Mouse (Mus musculus): ENCODE data around the gene Arsg. TPM values are rescaled to one million over a fixed set of nuclear protein-coding genes. Genes with fewer than 3 reads are reported as not detected.

Arsg gene
- polyA plus RNA-seq, 1 experiment: 0.51 TPM

- TF ChIP-seq MAX (IDR thresholded peaks at IDR 0.05) (no peak), FOSL1 (IDR thresholded peaks at IDR 0.05; ENCODE audit: insufficient read depth, low read length, poor library complexity, severe bottlenecking) (no peak), USF1 (IDR thresholded peaks at IDR 0.05; ENCODE audit: low read depth) (no peak)
- Histone ChIP-seq H3K79me3 (ENCODE audit: low read depth) (no peaks in the 10 kb centered on the region), H3ac (ENCODE audit: control insufficient read depth, insufficient read length, low read depth) (no peak overlapping the region), H3K36me3 (ENCODE audit: control insufficient read depth, insufficient read depth) (peaks cover 9% of the 10 kb centered on the region), H3K4me3 (ENCODE audit: insufficient read depth, poor library complexity, severe bottlenecking) (no peak overlapping the region), H3K79me2 (ENCODE audit: control insufficient read depth, insufficient read depth) (no peaks in the 10 kb centered on the region), H3K27me3 (ENCODE audit: control insufficient read depth, insufficient read depth, insufficient read length) (no peaks in the 10 kb centered on the region)
Observed at GRCm38 (mm10) chr11:109590012-109590411, 116.8 kb downstream of the Arsg start.

DNA sequence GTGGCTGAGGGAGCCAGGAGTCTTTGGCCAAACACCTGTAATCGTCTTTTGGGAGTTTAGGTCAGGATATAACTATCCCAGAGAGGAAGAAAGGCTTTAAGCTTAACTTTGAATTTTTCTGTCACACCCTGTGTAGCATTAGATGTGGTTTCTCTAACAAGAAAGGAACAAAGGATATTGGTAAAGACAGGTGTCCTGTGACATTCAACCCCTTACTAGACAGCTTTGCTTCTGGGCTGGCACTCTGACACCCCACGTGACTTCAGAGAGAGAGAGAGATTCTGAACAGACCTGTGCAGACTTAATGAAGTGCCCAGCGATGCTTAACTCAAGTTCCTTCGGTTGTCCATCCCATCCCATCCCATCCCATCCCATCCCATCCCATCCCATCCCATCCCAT is 118.3 kb downstream of the Arsg start:
- TF ChIP-seq FOSL1 (IDR thresholded peaks at IDR 0.05; ENCODE audit: insufficient read depth, low read length, poor library complexity, severe bottlenecking) (no peak), CTCF (IDR thresholded peaks at IDR 0.05; ENCODE audit: control insufficient read depth, insufficient read depth, insufficient read length) (no peak), MYOD1 (IDR thresholded peaks at IDR 0.05; ENCODE audit: control insufficient read depth, insufficient read length, low read depth) (no peak), USF1 (IDR thresholded peaks at IDR 0.05; ENCODE audit: low read depth) (no peak), MYOG (IDR thresholded peaks at IDR 0.05; ENCODE audit: control insufficient read depth, extremely low read depth, insufficient read length) (no peak), CEBPB (IDR thresholded peaks at IDR 0.05; ENCODE audit: low read depth) (no peak), MAX (IDR thresholded peaks at IDR 0.05) (no peak)

GRCm38 (mm10) chr11:109593200-109593981 is 120.2 kb downstream of the Arsg start:
- H3K27me3 ChIP-seq (ENCODE audit: control insufficient read depth, insufficient read depth, insufficient read length): no peaks in the 10 kb centered on the region
- H3K79me2 ChIP-seq (ENCODE audit: control insufficient read depth, insufficient read depth): no peaks in the 10 kb centered on the region
- no peak overlapping the region for H3ac ChIP-seq (ENCODE audit: control insufficient read depth, insufficient read length, low read depth)
- peaks cover 30% of the 10 kb centered on the region for H3K36me3 ChIP-seq (ENCODE audit: control insufficient read depth, insufficient read depth)
- H3K79me3 ChIP-seq (ENCODE audit: low read depth): no peaks in the 10 kb centered on the region
- no peak overlapping the region for H3K4me3 ChIP-seq (ENCODE audit: insufficient read depth, poor library complexity, severe bottlenecking)
- TF ChIP-seq MYOG (IDR thresholded peaks at IDR 0.05; ENCODE audit: control insufficient read depth, extremely low read depth, insufficient read length): no peak
- TF ChIP-seq CEBPB (IDR thresholded peaks at IDR 0.05; ENCODE audit: low read depth): no peak
- TF ChIP-seq FOSL1 (IDR thresholded peaks at IDR 0.05; ENCODE audit: insufficient read depth, low read length, poor library complexity, severe bottlenecking): no peak
- TF ChIP-seq CTCF (IDR thresholded peaks at IDR 0.05; ENCODE audit: control insufficient read depth, insufficient read depth, insufficient read length): no peak
- no peak for TF ChIP-seq USF1 (IDR thresholded peaks at IDR 0.05; ENCODE audit: low read depth)
- no peak for TF ChIP-seq MAX (IDR thresholded peaks at IDR 0.05)
- no peak for TF ChIP-seq MYOD1 (IDR thresholded peaks at IDR 0.05; ENCODE audit: control insufficient read depth, insufficient read length, low read depth)

More for the DNA sequence above, 118.3 kb downstream of the Arsg start:
- Histone ChIP-seq H3K27me3 (ENCODE audit: control insufficient read depth, insufficient read depth, insufficient read length) (no peaks in the 10 kb centered on the region), H3ac (ENCODE audit: control insufficient read depth, insufficient read length, low read depth) (no peak overlapping the region), H3K4me3 (ENCODE audit: insufficient read depth, poor library complexity, severe bottlenecking) (no peak overlapping the region), H3K36me3 (ENCODE audit: control insufficient read depth, insufficient read depth) (peaks cover 22% of the 10 kb centered on the region), H3K79me3 (ENCODE audit: low read depth) (no peaks in the 10 kb centered on the region), H3K79me2 (ENCODE audit: control insufficient read depth, insufficient read depth) (no peaks in the 10 kb centered on the region)

- H3K4me3 ChIP-seq (ENCODE audit: insufficient read depth, poor library complexity, severe bottlenecking): no peak overlapping the region
- no peaks in the 10 kb centered on the region for H3K79me2 ChIP-seq (ENCODE audit: control insufficient read depth, insufficient read depth)
- no peak overlapping the region for H3ac ChIP-seq (ENCODE audit: control insufficient read depth, insufficient read length, low read depth)
- H3K27me3 ChIP-seq (ENCODE audit: control insufficient read depth, insufficient read depth, insufficient read length): no peaks in the 10 kb centered on the region
- peaks cover 41% of the 10 kb centered on the region for H3K36me3 ChIP-seq (ENCODE audit: control insufficient read depth, insufficient read depth)
- TF ChIP-seq USF1 (IDR thresholded peaks at IDR 0.05; ENCODE audit: low read depth) (no peak), CTCF (IDR thresholded peaks at IDR 0.05; ENCODE audit: control insufficient read depth, insufficient read depth, insufficient read length) (no peak), CEBPB (IDR thresholded peaks at IDR 0.05; ENCODE audit: low read depth) (no peak), MAX (IDR thresholded peaks at IDR 0.05) (no peak), MYOG (IDR thresholded peaks at IDR 0.05; ENCODE audit: control insufficient read depth, extremely low read depth, insufficient read length) (no peak), MYOD1 (IDR thresholded peaks at IDR 0.05; ENCODE audit: control insufficient read depth, insufficient read length, low read depth) (no peak), FOSL1 (IDR thresholded peaks at IDR 0.05; ENCODE audit: insufficient read depth, low read length, poor library complexity, severe bottlenecking) (no peak)
- H3K79me3 ChIP-seq (ENCODE audit: low read depth): no peaks in the 10 kb centered on the region
Observed at GRCm38 (mm10) chr11:109594761-109595160, 121.6 kb downstream of the Arsg start.

GRCm38 (mm10) chr11:109598778-109599570 is 125.8 kb downstream of the Arsg start:
- Histone ChIP-seq H3K79me2 (ENCODE audit: control insufficient read depth, insufficient read depth) (no peaks in the 10 kb centered on the region), H3K36me3 (ENCODE audit: control insufficient read depth, insufficient read depth) (peaks cover 64% of the 10 kb centered on the region), H3K27me3 (ENCODE audit: control insufficient read depth, insufficient read depth, insufficient read length) (no peaks in the 10 kb centered on the region), H3ac (ENCODE audit: control insufficient read depth, insufficient read length, low read depth) (no peak overlapping the region), H3K79me3 (ENCODE audit: low read depth) (no peaks in the 10 kb centered on the region), H3K4me3 (ENCODE audit: insufficient read depth, poor library complexity, severe bottlenecking) (no peak overlapping the region)
- no peak for TF ChIP-seq FOSL1 (IDR thresholded peaks at IDR 0.05; ENCODE audit: insufficient read depth, low read length, poor library complexity, severe bottlenecking)
- TF ChIP-seq MAX (IDR thresholded peaks at IDR 0.05): no peak
- no peak for TF ChIP-seq MYOG (IDR thresholded peaks at IDR 0.05; ENCODE audit: control insufficient read depth, extremely low read depth, insufficient read length)
- no peak for TF ChIP-seq CEBPB (IDR thresholded peaks at IDR 0.05; ENCODE audit: low read depth)
- no peak for TF ChIP-seq MYOD1 (IDR thresholded peaks at IDR 0.05; ENCODE audit: control insufficient read depth, insufficient read length, low read depth)
- TF ChIP-seq USF1 (IDR thresholded peaks at IDR 0.05; ENCODE audit: low read depth): no peak
